Mouse (Mus musculus) testis, adult 2 months (tissue): ENCODE measurements at regions not wholly inside any gene's neighbourhood (a gene's known extent, or its start where the extent isn't known, plus 50 kb on each side); places are given as distances from the start of the nearest gene placed in this dataset.

Experiments
- H3K27ac ChIP-seq: fragments of 200-500 bp; 2 replicates; pipeline ENCODE4 v1.5.1; 2012; ENCODE audit warnings: low read depth, low read length; ENCODE audit not compliant: control insufficient read depth, insufficient read depth
- H3K27me3 ChIP-seq: fragments of 200-500 bp; 2 replicates; pipeline ENCODE4 v1.6.1; 2012; ENCODE audit warnings: mild to moderate bottlenecking, low read length, moderate library complexity; ENCODE audit not compliant: control insufficient read depth, insufficient read depth
- H3K36me3 ChIP-seq: fragments of 200-500 bp; 2 replicates; pipeline ENCODE4 v1.6.1; 2012; ENCODE audit warnings: mild to moderate bottlenecking, low read length; ENCODE audit not compliant: control insufficient read depth, insufficient read depth
- H3K4me1 ChIP-seq: fragments of 200-500 bp; 2 replicates; pipeline ENCODE4 v1.6.1; 2012; ENCODE audit warnings: low read length; ENCODE audit not compliant: control insufficient read depth, insufficient read depth
- H3K4me3 ChIP-seq: fragments of 200-500 bp; 2 replicates; pipeline ENCODE4 v1.5.1; 2012; ENCODE audit warnings: low read depth, mild to moderate bottlenecking, low read length, moderate library complexity, mixed read lengths; ENCODE audit not compliant: control insufficient read depth
- CTCF ChIP-seq: fragments of 200-500 bp; IDR thresholded peaks from 2 replicates; pipeline ENCODE4 v1.5.1; 2012; ENCODE audit warnings: low read depth, mild to moderate bottlenecking, inconsistent platforms, low read length, moderate library complexity; ENCODE audit not compliant: control insufficient read depth, insufficient read depth, insufficient replicate concordance
- POLR2A ChIP-seq: fragments of 200-500 bp; IDR thresholded peaks from 2 replicates; pipeline ENCODE4 v1.6.1; 2012; ENCODE audit warnings: low read depth, mild to moderate bottlenecking, inconsistent platforms, low read length, moderate library complexity; ENCODE audit not compliant: control insufficient read depth

DNA sequence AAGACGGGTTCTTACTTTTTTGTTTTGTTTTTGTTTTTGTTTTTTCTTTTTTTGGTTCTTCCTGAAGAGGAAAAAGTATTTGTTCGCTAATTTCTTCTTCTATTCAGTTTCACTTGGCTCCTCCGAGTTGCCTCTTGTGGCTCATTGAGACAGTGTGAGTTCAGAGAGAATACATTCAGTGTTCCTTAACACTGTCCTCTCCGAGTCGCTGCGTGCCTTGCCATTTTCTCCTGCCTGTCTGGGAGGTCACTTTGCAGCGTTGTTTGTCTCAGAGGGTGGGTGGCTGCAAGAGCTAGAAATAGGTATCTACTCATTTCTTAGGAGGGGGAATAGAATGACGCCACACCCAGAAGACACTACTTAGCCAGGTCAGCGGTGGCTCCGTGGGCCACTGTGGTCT, 98.6 kb upstream of the Ccdc54 start:
- TF ChIP-seq CTCF (no peak), POLR2A (no peak)
- Histone ChIP-seq H3K36me3 (no peaks in the 10 kb centered on the region), H3K27me3 (no peaks in the 10 kb centered on the region), H3K27ac (no peak overlapping the region), H3K4me3 (no peak overlapping the region; the same call in 1 of the 2 replicates), H3K4me1 (no peaks in the 10 kb centered on the region)

DNA sequence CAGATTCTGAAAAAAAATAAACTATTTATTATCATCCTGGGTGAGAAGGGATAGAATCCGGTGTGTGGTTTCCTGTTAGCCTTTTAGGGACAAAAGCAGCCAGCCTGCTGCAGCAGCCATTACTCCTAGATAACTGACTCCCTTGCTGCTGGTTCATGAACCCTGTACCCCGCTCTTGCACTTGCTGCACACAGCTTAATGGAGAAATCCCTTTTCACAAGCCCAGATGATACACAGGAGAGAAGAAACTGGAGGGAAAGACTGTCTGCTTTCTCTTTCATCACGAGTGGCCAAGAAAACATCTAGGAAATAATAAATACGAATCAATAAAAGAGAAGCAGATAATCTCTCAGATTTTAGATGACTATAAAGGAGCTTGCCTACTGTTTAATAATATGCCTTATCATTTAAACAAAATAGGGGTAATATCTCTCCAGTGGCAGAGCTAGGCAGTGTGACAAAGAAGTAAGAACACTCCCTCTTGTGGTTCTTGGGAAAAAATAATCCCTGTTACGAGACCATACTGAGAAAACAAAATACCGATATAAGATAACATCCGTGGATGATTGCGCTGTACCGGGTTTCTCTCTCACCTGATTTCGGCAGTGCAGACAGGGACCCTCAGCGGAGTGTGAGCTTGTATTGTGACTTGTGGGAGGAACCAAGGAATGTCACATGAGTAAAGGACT, 98.0 kb upstream of the Ccdc54 start:
- H3K4me3 ChIP-seq = peak overlapping the region; percentile 55
- no peaks in the 10 kb centered on the region for H3K36me3 ChIP-seq
- H3K27me3 ChIP-seq = no peaks in the 10 kb centered on the region
- H3K4me1 ChIP-seq = no peaks in the 10 kb centered on the region
- TF ChIP-seq CTCF (no peak), POLR2A (no peak)
- no peak overlapping the region for H3K27ac ChIP-seq

DNA sequence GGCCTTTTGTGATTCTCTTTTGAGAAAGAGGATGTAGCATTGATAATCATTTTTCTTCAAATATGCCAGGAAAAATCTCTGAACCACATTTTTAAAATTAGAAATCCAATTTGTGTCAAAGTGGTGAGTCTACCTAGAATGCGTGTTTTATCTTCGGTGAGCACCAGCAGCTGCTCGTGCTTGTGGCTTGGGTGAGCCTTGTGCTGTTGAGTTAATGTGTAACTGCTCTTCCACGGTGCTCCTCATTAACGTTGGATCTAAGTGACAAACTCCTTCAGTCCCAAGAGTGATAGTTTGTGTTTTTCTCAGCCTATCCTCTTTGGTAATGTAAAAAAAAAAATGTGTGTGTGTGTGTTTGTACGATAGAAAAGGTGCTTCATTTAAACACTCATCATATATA, 88.7 kb upstream of the Ccdc54 start:
- TF ChIP-seq CTCF = no peak
- no peak for TF ChIP-seq POLR2A
- Histone ChIP-seq H3K4me1 (no peaks in the 10 kb centered on the region), H3K36me3 (no peaks in the 10 kb centered on the region), H3K4me3 (no peak overlapping the region), H3K27me3 (no peaks in the 10 kb centered on the region), H3K27ac (no peak overlapping the region)

DNA sequence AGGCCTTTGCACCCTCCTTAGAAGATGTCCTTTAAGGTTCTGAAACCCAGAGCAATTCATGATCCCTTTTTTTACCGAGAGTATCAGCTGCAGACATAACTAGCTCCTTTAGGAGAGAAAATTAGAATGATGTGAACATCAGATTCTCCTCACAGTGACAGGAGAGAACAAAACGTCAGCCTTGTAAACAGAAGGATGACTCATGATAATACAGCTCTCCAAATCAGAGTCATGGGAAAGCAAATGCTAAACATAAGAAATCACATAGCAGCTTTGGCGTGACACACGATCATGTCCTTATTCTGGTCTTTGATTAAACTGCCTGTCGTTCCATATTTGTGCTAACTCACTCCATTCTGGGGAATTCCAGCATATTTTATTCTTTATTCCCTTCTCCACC, 82.4 kb upstream of the Ccdc54 start:
- Histone ChIP-seq H3K4me3 (no peak overlapping the region), H3K36me3 (no peaks in the 10 kb centered on the region)
- no peak for TF ChIP-seq CTCF
- TF ChIP-seq POLR2A = no peak

DNA sequence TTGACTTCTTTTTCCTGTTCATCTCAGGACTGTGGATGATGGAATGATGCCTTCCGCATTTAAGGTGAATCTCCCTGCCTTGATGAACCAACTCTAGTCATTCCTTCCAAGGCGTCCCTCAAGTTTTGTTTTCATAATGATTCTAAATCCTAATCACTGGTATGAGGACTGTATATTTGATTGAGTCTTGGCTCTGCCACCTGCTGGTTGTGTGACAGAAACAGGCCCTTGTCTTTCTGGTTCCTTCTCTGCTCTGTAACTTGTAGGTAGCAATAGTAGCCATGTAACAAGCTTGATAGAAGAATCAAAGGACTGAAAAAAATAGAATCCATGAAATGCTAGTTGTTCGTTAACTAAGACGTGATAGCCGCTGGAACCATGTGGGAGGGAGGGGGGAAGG, 81.8 kb upstream of the Ccdc54 start:
- Histone ChIP-seq H3K4me1 (peaks cover 3% of the 10 kb centered on the region), H3K36me3 (no peaks in the 10 kb centered on the region), H3K4me3 (no peak overlapping the region), H3K27ac (no peak overlapping the region), H3K27me3 (no peaks in the 10 kb centered on the region)
- TF ChIP-seq POLR2A (no peak), CTCF (no peak)

More for the DNA sequence above, 82.4 kb upstream of the Ccdc54 start:
- H3K27ac ChIP-seq = no peak overlapping the region
- H3K27me3 ChIP-seq = no peaks in the 10 kb centered on the region
- peaks cover 3% of the 10 kb centered on the region for H3K4me1 ChIP-seq

DNA sequence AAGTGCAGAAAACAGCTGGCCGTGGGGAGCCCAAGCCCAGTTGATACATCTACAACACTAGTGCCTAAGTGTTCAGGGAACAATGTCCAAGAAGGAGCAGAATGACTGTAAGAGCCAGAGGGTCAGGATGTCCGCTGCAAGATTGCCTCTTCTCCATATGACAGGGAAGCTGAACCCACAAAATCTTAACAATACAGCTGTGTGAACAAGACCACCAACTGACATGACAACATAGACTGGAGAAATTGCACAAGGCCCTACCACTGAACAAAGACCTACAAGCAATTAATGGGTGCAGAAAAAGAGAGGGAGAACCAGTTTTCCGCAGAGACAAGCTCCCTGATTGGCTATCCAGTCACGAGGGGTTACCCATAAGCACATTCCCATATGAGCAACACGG, 80.2 kb upstream of the Ccdc54 start:
- H3K36me3 ChIP-seq = no peaks in the 10 kb centered on the region
- peaks cover 3% of the 10 kb centered on the region for H3K4me1 ChIP-seq
- H3K4me3 ChIP-seq = no peak overlapping the region
- H3K27me3 ChIP-seq = no peaks in the 10 kb centered on the region
- no peak overlapping the region for H3K27ac ChIP-seq
- TF ChIP-seq POLR2A (no peak), CTCF (no peak)

DNA sequence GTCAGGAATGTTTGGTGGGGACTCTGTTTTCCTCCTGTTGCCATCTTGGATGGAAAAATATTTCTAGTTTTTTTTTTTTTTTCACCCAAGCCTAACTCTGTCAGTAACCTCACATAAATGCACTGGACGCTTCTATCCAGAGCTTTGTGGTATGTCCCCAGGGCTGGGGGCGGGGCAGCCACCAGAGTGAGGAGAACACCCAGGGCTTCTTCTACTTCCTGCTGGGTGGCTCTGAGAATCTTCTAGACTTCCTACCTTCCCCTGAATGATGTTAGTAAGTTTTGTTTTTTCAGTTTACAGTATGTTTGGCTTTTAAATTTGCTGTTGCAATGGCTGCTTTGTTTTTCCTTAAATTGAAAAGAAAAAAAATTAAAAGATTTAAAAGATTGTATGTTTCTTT, 73.3 kb upstream of the Ccdc54 start:
- Histone ChIP-seq H3K36me3 (no peaks in the 10 kb centered on the region), H3K27me3 (no peaks in the 10 kb centered on the region), H3K4me1 (peaks cover 3% of the 10 kb centered on the region), H3K27ac (no peak overlapping the region), H3K4me3 (no peak overlapping the region)
- TF ChIP-seq POLR2A (no peak), CTCF (no peak)
